Mouse (Mus musculus): Measurements from ENCODE around the gene Gtf3c3. TPM values are rescaled to one million over a fixed set of nuclear protein-coding genes. Genes with fewer than 3 reads are reported as not detected.
A peak's percentile ranks its signal among the peaks of the same experiment; 100 is the strongest.

Gtf3c3 gene
- 15.5 and 16.3 TPM in 2 replicates for polyA plus RNA-seq (2012; rRNA removed)
- 22.8 and 25.0 TPM in 2 replicates for polyA plus RNA-seq (2014; fragmentation: Nextera tagmentation; extraction: Ambion mirVana)

DNA sequence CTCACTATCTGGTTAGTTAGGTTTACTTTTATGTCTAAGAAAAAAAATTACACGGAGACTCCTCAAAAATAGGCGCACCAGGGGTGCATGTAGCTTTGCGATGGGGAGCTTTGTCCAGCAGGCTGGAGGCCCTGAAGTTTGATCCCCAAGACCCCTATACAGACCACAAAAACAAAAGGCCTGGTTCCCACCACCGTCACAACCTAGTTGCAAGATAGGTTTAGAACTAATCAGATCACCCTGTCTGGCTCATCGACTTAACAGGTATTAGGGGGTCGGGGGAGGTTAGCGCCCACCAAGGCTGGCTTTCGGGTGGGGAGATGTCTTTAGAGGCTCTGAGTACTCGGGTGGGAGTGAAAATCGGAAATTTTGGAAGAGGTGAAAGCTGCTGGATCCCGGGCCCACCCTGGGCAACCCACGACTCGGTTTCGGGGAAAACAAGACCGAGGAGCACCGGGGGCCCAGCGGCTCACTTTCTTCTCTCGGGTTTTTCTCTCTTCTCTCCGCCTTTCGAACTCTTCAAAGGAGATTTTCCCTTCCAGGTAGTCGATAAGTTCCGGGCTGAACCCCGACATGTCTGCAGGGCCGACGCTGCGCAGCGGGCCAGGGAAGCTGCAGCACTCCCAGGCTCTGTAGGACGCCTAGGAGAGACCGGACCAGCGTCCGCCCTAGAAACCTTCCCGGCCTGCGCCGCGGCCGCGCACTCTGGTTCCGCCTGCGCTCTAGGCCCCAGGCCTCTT lies at the start of gene Gtf3c3:
Gtf3c3 (minus strand) TSS at position 632 of the 740 bp plus-strand sequence.
- Histone ChIP-seq H3K9ac (ENCODE audit: low read depth, low read length, severe bottlenecking) (peak within 1 kb of the TSS; percentile 92), H3K27ac (replicated peaks; ENCODE audit: low read depth, low read length) (no peak within 1 kb of the TSS; the same call in 1 of the 2 replicates), H3K27me3 (ENCODE audit: control insufficient read depth, insufficient read depth, low read length) (no peaks in the 10 kb centered on the region), H3K4me2 (replicated peaks; ENCODE audit: low read depth, low read length, severe bottlenecking) (peak within 1 kb of the TSS; percentile 73), H3K9me3 (ENCODE audit: control insufficient read depth, low read length) (no peaks in the 10 kb centered on the region), H3K4me1 (ENCODE audit: control insufficient read depth, insufficient read depth, low read length) (peaks cover 6% of the 10 kb centered on the region; the same call in 1 of the 2 replicates), H3K36me3 (ENCODE audit: control insufficient read depth, insufficient read depth, low read length) (peaks cover 7% of the 10 kb centered on the region), H3K4me3 (replicated peaks; ENCODE audit: low read length) (peak within 1 kb of the TSS; percentile 70)
- peak; percentile 89; the same call in 1 of the 2 replicates for TF ChIP-seq POLR2A (IDR thresholded peaks at IDR 0.05; ENCODE audit: borderline replicate concordance, extremely low read depth, insufficient read depth, insufficient read length)
- 3% methylated on average over 38 of the region's 39 CpGs for WGBS
- DNase-seq (ENCODE audit: low spot score) (peak; percentile 80), ATAC-seq (ENCODE audit: low FRiP score, low read depth) (peak; percentile 98)

GRCm38 (mm10) chr1:54484744-54485420 lies 46.1 kb upstream of the Gtf3c3 start:
- no peak for TF ChIP-seq POLR2A (IDR thresholded peaks at IDR 0.05; ENCODE audit: borderline replicate concordance, extremely low read depth, insufficient read depth, insufficient read length)
- Histone ChIP-seq H3K27ac (replicated peaks; ENCODE audit: low read depth, low read length) (no peak overlapping the region), H3K4me3 (replicated peaks; ENCODE audit: low read length) (no peak overlapping the region), H3K27me3 (ENCODE audit: control insufficient read depth, insufficient read depth, low read length) (no peaks in the 10 kb centered on the region), H3K9me3 (ENCODE audit: control insufficient read depth, low read length) (no peaks in the 10 kb centered on the region), H3K9ac (ENCODE audit: low read depth, low read length, severe bottlenecking) (no peak overlapping the region), H3K36me3 (ENCODE audit: control insufficient read depth, insufficient read depth, low read length) (peaks cover 12% of the 10 kb centered on the region), H3K4me1 (ENCODE audit: control insufficient read depth, insufficient read depth, low read length) (no peaks in the 10 kb centered on the region), H3K4me2 (replicated peaks; ENCODE audit: low read depth, low read length, severe bottlenecking) (no peak overlapping the region)
- no peak for ATAC-seq (ENCODE audit: low FRiP score, low read depth)
- 96% methylated on average over 3 of the region's 3 CpGs for WGBS
- no peak for DNase-seq (ENCODE audit: low spot score)

- Histone ChIP-seq H3K9ac (ENCODE audit: low read depth, low read length, severe bottlenecking) (no peak overlapping the region), H3K27ac (replicated peaks; ENCODE audit: low read depth, low read length) (no peak overlapping the region), H3K4me1 (ENCODE audit: control insufficient read depth, insufficient read depth, low read length) (no peaks in the 10 kb centered on the region), H3K36me3 (ENCODE audit: control insufficient read depth, insufficient read depth, low read length) (peaks cover 9% of the 10 kb centered on the region; the same call in 1 of the 2 replicates), H3K4me2 (replicated peaks; ENCODE audit: low read depth, low read length, severe bottlenecking) (no peak overlapping the region), H3K27me3 (ENCODE audit: control insufficient read depth, insufficient read depth, low read length) (no peaks in the 10 kb centered on the region), H3K4me3 (replicated peaks; ENCODE audit: low read length) (no peak overlapping the region), H3K9me3 (ENCODE audit: control insufficient read depth, low read length) (no peaks in the 10 kb centered on the region)
- no peak for TF ChIP-seq POLR2A (IDR thresholded peaks at IDR 0.05; ENCODE audit: borderline replicate concordance, extremely low read depth, insufficient read depth, insufficient read length)
- 92% methylated on average over 12 of the region's 12 CpGs for WGBS
- no peak for ATAC-seq (ENCODE audit: low FRiP score, low read depth)
- DNase-seq (ENCODE audit: low spot score) = no peak
These were observed 41.7 kb upstream of the Gtf3c3 start for GRCm38 (mm10) chr1:54480491-54480890.

- H3K9me3 ChIP-seq (ENCODE audit: control insufficient read depth, low read length) = no peaks in the 10 kb centered on the region
- H3K4me1 ChIP-seq (ENCODE audit: control insufficient read depth, insufficient read depth, low read length) = no peaks in the 10 kb centered on the region
- ATAC-seq (ENCODE audit: low FRiP score, low read depth) (no peak), DNase-seq (ENCODE audit: low spot score) (no peak)
- no peaks in the 10 kb centered on the region for H3K27me3 ChIP-seq (ENCODE audit: control insufficient read depth, insufficient read depth, low read length)
- no peak overlapping the region for H3K4me2 ChIP-seq (replicated peaks; ENCODE audit: low read depth, low read length, severe bottlenecking)
- H3K9ac ChIP-seq (ENCODE audit: low read depth, low read length, severe bottlenecking) = no peak overlapping the region
- no peak for TF ChIP-seq POLR2A (IDR thresholded peaks at IDR 0.05; ENCODE audit: borderline replicate concordance, extremely low read depth, insufficient read depth, insufficient read length)
- H3K4me3 ChIP-seq (replicated peaks; ENCODE audit: low read length) = no peak overlapping the region
- no peak overlapping the region for H3K27ac ChIP-seq (replicated peaks; ENCODE audit: low read depth, low read length)
- no peaks in the 10 kb centered on the region for H3K36me3 ChIP-seq (ENCODE audit: control insufficient read depth, insufficient read depth, low read length)
These were observed 29.9 kb upstream of the Gtf3c3 start for GRCm38 (mm10) chr1:54468662-54469061.

GRCm38 (mm10) chr1:54467366-54467765 lies 28.6 kb upstream of the Gtf3c3 start:
- Histone ChIP-seq H3K27me3 (ENCODE audit: control insufficient read depth, insufficient read depth, low read length) (no peaks in the 10 kb centered on the region), H3K9me3 (ENCODE audit: control insufficient read depth, low read length) (no peaks in the 10 kb centered on the region), H3K27ac (replicated peaks; ENCODE audit: low read depth, low read length) (no peak overlapping the region), H3K4me3 (replicated peaks; ENCODE audit: low read length) (no peak overlapping the region), H3K4me1 (ENCODE audit: control insufficient read depth, insufficient read depth, low read length) (no peaks in the 10 kb centered on the region), H3K9ac (ENCODE audit: low read depth, low read length, severe bottlenecking) (no peak overlapping the region), H3K4me2 (replicated peaks; ENCODE audit: low read depth, low read length, severe bottlenecking) (no peak overlapping the region), H3K36me3 (ENCODE audit: control insufficient read depth, insufficient read depth, low read length) (no peaks in the 10 kb centered on the region)
- WGBS = 90% methylated on average over 1 of the region's 1 CpGs
- no peak for TF ChIP-seq POLR2A (IDR thresholded peaks at IDR 0.05; ENCODE audit: borderline replicate concordance, extremely low read depth, insufficient read depth, insufficient read length)
- DNase-seq (ENCODE audit: low spot score) (no peak), ATAC-seq (ENCODE audit: low FRiP score, low read depth) (no peak)
